Mouse (Mus musculus) limb, embryonic 12.5 days (tissue): ENCODE measurements at regions not wholly inside any gene's neighbourhood (a gene's known extent, or its start where the extent isn't known, plus 50 kb on each side); places are given as distances from the start of the nearest gene placed in this dataset.

ENCODE experiments used
- ATAC-seq: fragments of 200-750 bp; cut with Nextera tagmentation; 2 replicates; pipeline ENCODE4 v1.8.0; 2017; ENCODE audit warnings: low read depth, moderate TSS enrichment; ENCODE audit not compliant: insufficient number of reproducible peaks, insufficient read depth, low FRiP score, low TSS enrichment
- H3K27ac ChIP-seq: fragments of 300-500 bp; sonication (generic); 2 replicates; pipeline ENCODE4 v1.5.1; 2016; ENCODE audit warnings: mild to moderate bottlenecking, moderate library complexity
- H3K27me3 ChIP-seq: fragments of 300-500 bp; sonication (generic); 2 replicates; pipeline ENCODE4 v1.6.1; 2016; ENCODE audit warnings: mild to moderate bottlenecking, moderate library complexity
- H3K36me3 ChIP-seq: fragments of 300-500 bp; sonication (generic); 2 replicates; pipeline ENCODE4 v1.6.1; 2016; ENCODE audit warnings: mild to moderate bottlenecking, moderate library complexity
- H3K4me1 ChIP-seq: fragments of 300-500 bp; sonication (generic); replicated peaks from 2 replicates; pipeline ENCODE4 v1.6.1; 2016
- H3K4me2 ChIP-seq: fragments of 300-500 bp; sonication (generic); 2 replicates; pipeline ENCODE4 v1.6.1; 2016; ENCODE audit warnings: mild to moderate bottlenecking, moderate library complexity
- H3K4me3 ChIP-seq: fragments of 300-500 bp; sonication (generic); replicated peaks from 2 replicates; pipeline ENCODE4 v1.5.1; 2016; ENCODE audit warnings: mild to moderate bottlenecking
- H3K9ac ChIP-seq: fragments of 300-500 bp; sonication (generic); replicated peaks from 2 replicates; pipeline ENCODE4 v1.6.1; 2016; ENCODE audit warnings: mild to moderate bottlenecking, moderate library complexity
- H3K9me3 ChIP-seq: fragments of 300-500 bp; sonication (generic); 2 replicates; pipeline ENCODE4 v1.6.1; 2016; ENCODE audit warnings: mild to moderate bottlenecking, moderate library complexity
- WGBS: fragments of 180-500 bp; shearing (Covaris S2); methylation state at CpG from one replicate; pipeline ENCODE4 v1.1.7; 2016; 5-methylcytosine and 5-hydroxymethylcytosine counted together

- no peak for ATAC-seq
- 63% methylated on average over 6 of the region's 6 CpGs for WGBS
- Histone ChIP-seq H3K9me3 (no peaks in the 10 kb centered on the region), H3K9ac (no peak overlapping the region), H3K4me2 (no peak overlapping the region), H3K4me1 (no peaks in the 10 kb centered on the region), H3K4me3 (no peak overlapping the region), H3K36me3 (no peaks in the 10 kb centered on the region), H3K27me3 (no peaks in the 10 kb centered on the region), H3K27ac (no peak overlapping the region)
Measured at GRCm38 (mm10) chr5:44902541-44902940, 103.1 kb upstream of the Ldb2 start.

GRCm38 (mm10) chr5:44886566-44887070 is 87.1 kb upstream of the Ldb2 start:
- no peak for ATAC-seq
- H3K4me1 ChIP-seq: no peaks in the 10 kb centered on the region

GRCm38 (mm10) chr5:44876946-44877345 is 77.5 kb upstream of the Ldb2 start:
- no peak for ATAC-seq
- H3K4me3 ChIP-seq: no peak overlapping the region
- H3K27ac ChIP-seq: no peak overlapping the region
- no peaks in the 10 kb centered on the region for H3K36me3 ChIP-seq
- no peaks in the 10 kb centered on the region for H3K27me3 ChIP-seq
- H3K9ac ChIP-seq: no peak overlapping the region
- WGBS: 77% methylated on average over 3 of the region's 3 CpGs
- H3K9me3 ChIP-seq: no peaks in the 10 kb centered on the region
- H3K4me1 ChIP-seq: 0 out of 2 replicates have a peak, but pooled peaks cover 4% of the 10 kb centered on the region
- H3K4me2 ChIP-seq: no peak overlapping the region

More at GRCm38 (mm10) chr5:44886566-44887070, 87.1 kb upstream of the Ldb2 start:
- no peak overlapping the region for H3K4me2 ChIP-seq
- no peaks in the 10 kb centered on the region for H3K9me3 ChIP-seq
- H3K36me3 ChIP-seq: no peaks in the 10 kb centered on the region
- no peak overlapping the region for H3K27ac ChIP-seq
- WGBS: 73% methylated on average over 4 of the region's 4 CpGs
- no peaks in the 10 kb centered on the region for H3K27me3 ChIP-seq
- H3K4me3 ChIP-seq: no peak overlapping the region
- H3K9ac ChIP-seq: no peak overlapping the region

- Histone ChIP-seq H3K27ac (no peak overlapping the region), H3K9ac (no peak overlapping the region), H3K4me1 (peaks cover 17% of the 10 kb centered on the region; the same call in 1 of the 2 replicates), H3K9me3 (no peaks in the 10 kb centered on the region), H3K27me3 (no peaks in the 10 kb centered on the region), H3K36me3 (no peaks in the 10 kb centered on the region), H3K4me2 (no peak overlapping the region), H3K4me3 (no peak overlapping the region)
- 38% methylated on average over 7 of the region's 7 CpGs for WGBS
- ATAC-seq: no peak
Measured at GRCm38 (mm10) chr5:44872243-44872642, 72.8 kb upstream of the Ldb2 start.

- ATAC-seq: no peak
- H3K27ac ChIP-seq: no peak overlapping the region
- no peaks in the 10 kb centered on the region for H3K9me3 ChIP-seq
- WGBS: 33% methylated on average over 3 of the region's 3 CpGs
- peaks cover 6% of the 10 kb centered on the region; the same call in 1 of the 2 replicates for H3K4me1 ChIP-seq
- no peak overlapping the region for H3K4me3 ChIP-seq
- H3K9ac ChIP-seq: no peak overlapping the region
- H3K27me3 ChIP-seq: no peaks in the 10 kb centered on the region
- H3K36me3 ChIP-seq: no peaks in the 10 kb centered on the region
- H3K4me2 ChIP-seq: no peak overlapping the region
Measured at GRCm38 (mm10) chr5:44863887-44864286, 64.4 kb upstream of the Ldb2 start.

GRCm38 (mm10) chr5:44863349-44863748 is 63.9 kb upstream of the Ldb2 start:
- no peak overlapping the region for H3K9ac ChIP-seq
- H3K9me3 ChIP-seq: no peaks in the 10 kb centered on the region
- H3K36me3 ChIP-seq: no peaks in the 10 kb centered on the region
- no peak overlapping the region for H3K4me3 ChIP-seq
- peaks cover 6% of the 10 kb centered on the region; the same call in 1 of the 2 replicates for H3K4me1 ChIP-seq
- H3K27ac ChIP-seq: no peak overlapping the region
- 71% methylated on average over 3 of the region's 3 CpGs for WGBS
- no peak for ATAC-seq
- H3K27me3 ChIP-seq: no peaks in the 10 kb centered on the region
- H3K4me2 ChIP-seq: no peak overlapping the region

GRCm38 (mm10) chr5:44854189-44854588 is 54.7 kb upstream of the Ldb2 start:
- WGBS: 84% methylated on average over 4 of the region's 4 CpGs

More at GRCm38 (mm10) chr5:44854189-44854588, 54.7 kb upstream of the Ldb2 start:
- no peaks in the 10 kb centered on the region for H3K9me3 ChIP-seq
- no peak overlapping the region for H3K4me2 ChIP-seq
- H3K4me1 ChIP-seq: no peaks in the 10 kb centered on the region
- H3K27me3 ChIP-seq: no peaks in the 10 kb centered on the region
- no peaks in the 10 kb centered on the region for H3K36me3 ChIP-seq
- ATAC-seq: no peak
- H3K9ac ChIP-seq: no peak overlapping the region
- no peak overlapping the region for H3K27ac ChIP-seq
- no peak overlapping the region for H3K4me3 ChIP-seq
